Comparison of ENCODE assay signal across 14 mouse cellular contexts in genomic region chr4:98238075-98238474, GRCm38 (mm10).
"Had no signal": no experiment of that assay in that cellular context is flagged by ENCODE, and none has a peak within 500 bp of the region (broad histone marks: within the 10 kb centered on the region; RNA-seq: fewer than 3 reads in every experiment).

No protein-coding gene starts in this region.

- H3K4me3 ChIP-seq: kidney, embryonic 15.5 days; liver, embryonic 13.5 days; stomach, embryonic 15.5 days had no signal

- H3K4me2 ChIP-seq: kidney, embryonic 15.5 days; liver, embryonic 13.5 days; midbrain, embryonic 11.5 days; stomach, embryonic 15.5 days had no signal

- H3K9ac ChIP-seq: kidney, embryonic 15.5 days; liver, embryonic 13.5 days; stomach, embryonic 15.5 days had no signal

- DNase-seq: kidney, adult 2 months; kidney, postnatal 10 days; kidney, postnatal 36 days; left cerebral cortex, postnatal 4 days; liver, embryonic 13.5 days; midbrain, embryonic 14.5 days; right cerebral cortex, postnatal 14 days; right cerebral cortex, postnatal 4 days; thymus, postnatal 25 days had no signal

- ATAC-seq: intestine, postnatal 0 days had no signal

- H3K27me3 ChIP-seq: kidney, embryonic 15.5 days; liver, embryonic 13.5 days; stomach, embryonic 15.5 days had no signal

- H3K27ac ChIP-seq: kidney, embryonic 15.5 days; liver, embryonic 13.5 days; macrophage; stomach, embryonic 15.5 days had no signal

- H3K36me3 ChIP-seq: kidney, embryonic 15.5 days; liver, embryonic 13.5 days; stomach, embryonic 15.5 days had no signal

- H3K9me3 ChIP-seq: kidney, embryonic 15.5 days; liver, embryonic 13.5 days; stomach, embryonic 15.5 days had no signal

- H3K4me1 ChIP-seq: kidney, embryonic 15.5 days had no signal
